Mouse (Mus musculus) forebrain, embryonic 14.5 days (tissue): ENCODE results near the gene Aqp11. TPM values are rescaled to one million over a fixed set of nuclear protein-coding genes. Genes with fewer than 3 reads are reported as not detected.

ENCODE experiments used
- ATAC-seq: fragments of 200-750 bp; cut with Nextera tagmentation; 2 replicates; pipeline ENCODE4 v1.8.0; 2017; ENCODE audit warnings: mild to moderate bottlenecking, moderate library complexity
- DNase-seq: peaks from one replicate; pipeline ENCODE4 v3.0.0-alpha.2; 2015; ENCODE audit warnings: low spot score
- H3K27ac ChIP-seq: fragments of 300-500 bp; sonication (generic); 2 replicates; pipeline ENCODE4 v1.5.1; 2014; ENCODE audit warnings: low read depth, mild to moderate bottlenecking, control low read depth, low read length, moderate library complexity
- H3K27me3 ChIP-seq: fragments of 300-500 bp; sonication (generic); replicated peaks from 2 replicates; pipeline ENCODE4 v1.6.1; 2014; ENCODE audit warnings: low read length, control low read depth, mixed read lengths; ENCODE audit not compliant: control insufficient read depth, insufficient read depth
- H3K36me3 ChIP-seq: fragments of 300-500 bp; sonication (generic); 2 replicates; pipeline ENCODE4 v1.6.1; 2014; ENCODE audit warnings: low read length, control low read depth; ENCODE audit not compliant: control insufficient read depth, insufficient read depth
- H3K4me1 ChIP-seq: fragments of 300-500 bp; sonication (generic); 2 replicates; pipeline ENCODE4 v1.6.1; 2014; ENCODE audit warnings: antibody characterized with exemption, low read length, control low read depth; ENCODE audit not compliant: control insufficient read depth, insufficient read depth
- H3K4me2 ChIP-seq: fragments of 300-500 bp; sonication (generic); 2 replicates; pipeline ENCODE4 v1.6.1; 2014; ENCODE audit warnings: mild to moderate bottlenecking, control low read depth, low read length
- H3K4me3 ChIP-seq: fragments of 300-500 bp; sonication (generic); 2 replicates; pipeline ENCODE4 v1.5.1; 2014; ENCODE audit warnings: low read depth, low read length, control low read depth
- H3K9ac ChIP-seq: fragments of 300-500 bp; sonication (generic); 2 replicates; pipeline ENCODE4 v1.6.1; 2014; ENCODE audit warnings: mild to moderate bottlenecking, low read length, control low read depth, moderate library complexity
- H3K9me3 ChIP-seq: fragments of 300-500 bp; sonication (generic); replicated peaks from 2 replicates; pipeline ENCODE4 v1.6.1; 2016; ENCODE audit warnings: low read length, control low read depth, mixed read lengths; ENCODE audit not compliant: control insufficient read depth
- WGBS: fragments of 180-500 bp; shearing (Covaris S2); extraction: QIAGEN DNeasy Blood & Tissue Kit; methylation state at CpG from one replicate; pipeline ENCODE4 v1.1.7; 2014; 5-methylcytosine and 5-hydroxymethylcytosine counted together
- polyA plus RNA-seq: library from polyadenylated mRNA; unstranded; fragments of >200 nt; fragmentation: Nextera tagmentation; extraction: Ambion mirVana; gene quantifications from 2 replicates; pipeline ENCODE4 v1.2.1, GENCODE M21; 2014

Gene Aqp11
- polyA plus RNA-seq, 1 experiment from 2014 or later = 9.3 TPM

DNA sequence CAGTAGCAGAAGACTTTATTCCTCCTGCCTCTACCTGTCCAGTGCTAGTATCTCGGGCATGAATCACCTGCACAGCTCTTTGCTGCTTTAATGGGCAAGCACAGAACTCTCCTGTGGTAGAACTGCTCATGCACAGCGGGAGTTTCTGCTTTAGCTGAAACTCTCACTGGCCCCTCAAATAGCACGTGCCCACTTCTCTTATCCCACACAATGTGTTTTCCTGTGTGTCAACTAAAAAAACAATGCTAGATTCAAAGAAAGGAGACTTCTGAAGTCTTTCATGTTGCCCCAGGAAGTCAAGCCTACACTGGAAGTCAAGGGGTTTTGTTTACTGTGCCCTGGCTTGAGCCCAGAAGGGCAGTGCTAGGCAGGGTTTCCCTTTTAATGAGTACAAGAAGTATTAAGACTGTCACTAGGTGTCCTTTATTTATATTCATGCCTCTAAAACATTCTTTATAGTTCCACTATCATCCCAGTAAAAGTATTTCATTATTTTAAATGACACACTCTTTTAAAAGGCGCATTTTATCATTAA is 2.1 kb downstream of the Aqp11 start:
- Histone ChIP-seq H3K4me3 (no peak overlapping the region), H3K4me2 (no peak overlapping the region), H3K27me3 (no peaks in the 10 kb centered on the region), H3K36me3 (no peaks in the 10 kb centered on the region), H3K4me1 (peaks cover 3% of the 10 kb centered on the region; the same call in 1 of the 2 replicates), H3K9ac (no peak overlapping the region), H3K27ac (no peak overlapping the region), H3K9me3 (no peaks in the 10 kb centered on the region)
- 21% methylated on average over 4 of the region's 4 CpGs for WGBS
- ATAC-seq (no peak), DNase-seq (no peak)

DNA sequence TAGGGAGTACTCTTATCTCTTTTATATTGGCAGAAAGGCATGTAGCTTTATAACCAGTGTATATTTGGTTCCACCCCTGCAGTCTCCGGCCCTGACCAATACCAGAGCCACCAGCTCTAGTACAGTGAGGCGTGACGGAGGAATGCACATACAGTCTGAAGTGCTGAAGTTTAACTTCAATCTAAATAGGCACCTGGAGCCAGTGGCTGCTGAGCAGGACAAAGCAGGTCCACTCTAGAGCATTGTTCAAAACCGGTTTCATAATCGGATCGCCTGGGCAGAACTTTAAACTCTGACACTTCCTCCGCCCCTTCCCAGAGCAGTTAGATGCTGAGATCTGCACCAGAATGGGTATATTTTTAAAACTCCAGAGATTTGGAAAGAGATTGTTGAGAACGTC is 3.1 kb downstream of the Aqp11 start:
- no peak overlapping the region for H3K9ac ChIP-seq
- H3K9me3 ChIP-seq = no peaks in the 10 kb centered on the region
- H3K27me3 ChIP-seq = no peaks in the 10 kb centered on the region
- no peak overlapping the region for H3K4me3 ChIP-seq
- H3K4me1 ChIP-seq = peaks cover 3% of the 10 kb centered on the region; the same call in 1 of the 2 replicates
- 76% methylated on average over 8 of the region's 8 CpGs for WGBS
- H3K36me3 ChIP-seq = no peaks in the 10 kb centered on the region
- H3K27ac ChIP-seq = no peak overlapping the region
- H3K4me2 ChIP-seq = no peak overlapping the region
- ATAC-seq = no peak
- DNase-seq = no peak

DNA sequence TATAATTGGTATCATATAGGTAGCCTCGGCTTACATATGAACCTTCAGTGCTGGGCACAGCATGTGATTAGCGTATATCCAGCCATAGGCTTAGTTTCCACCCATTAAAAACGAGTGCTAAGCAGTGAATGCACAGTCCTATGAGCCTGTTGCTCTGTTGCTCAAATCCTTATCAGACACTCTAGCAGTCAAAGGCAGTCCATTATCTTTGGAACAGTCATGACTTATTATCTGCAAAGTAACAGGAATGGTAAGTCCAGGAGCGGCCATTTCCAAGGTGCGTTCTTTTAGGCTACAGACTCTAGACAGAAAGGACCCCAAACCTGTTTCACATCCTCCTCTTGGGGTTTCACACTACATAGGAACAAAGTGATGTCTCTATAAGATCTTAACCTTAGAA is 4.5 kb downstream of the Aqp11 start:
- ATAC-seq (no peak), DNase-seq (no peak)
- H3K36me3 ChIP-seq = no peaks in the 10 kb centered on the region
- H3K4me1 ChIP-seq = peaks cover 3% of the 10 kb centered on the region; the same call in 1 of the 2 replicates
- H3K27ac ChIP-seq = no peak overlapping the region
- H3K27me3 ChIP-seq = no peaks in the 10 kb centered on the region
- WGBS = 93% methylated on average over 5 of the region's 5 CpGs
- no peak overlapping the region for H3K9ac ChIP-seq
- H3K9me3 ChIP-seq = no peaks in the 10 kb centered on the region
- no peak overlapping the region for H3K4me2 ChIP-seq
- no peak overlapping the region for H3K4me3 ChIP-seq

- H3K9me3 ChIP-seq = no peaks in the 10 kb centered on the region
- no peak overlapping the region for H3K4me3 ChIP-seq
- ATAC-seq (no peak), DNase-seq (no peak)
- H3K27me3 ChIP-seq = no peaks in the 10 kb centered on the region
- no peaks in the 10 kb centered on the region for H3K4me1 ChIP-seq
- no peak overlapping the region for H3K27ac ChIP-seq
- 40% methylated on average over 3 of the region's 3 CpGs for whole genome bisulfite sequencing
- no peak overlapping the region for H3K4me2 ChIP-seq
- peaks cover 9% of the 10 kb centered on the region; the same call in 1 of the 2 replicates for H3K36me3 ChIP-seq
- H3K9ac ChIP-seq = no peak overlapping the region
Measured at GRCm38 (mm10) chr7:97730427-97730826, 7.7 kb downstream of the Aqp11 start.

DNA sequence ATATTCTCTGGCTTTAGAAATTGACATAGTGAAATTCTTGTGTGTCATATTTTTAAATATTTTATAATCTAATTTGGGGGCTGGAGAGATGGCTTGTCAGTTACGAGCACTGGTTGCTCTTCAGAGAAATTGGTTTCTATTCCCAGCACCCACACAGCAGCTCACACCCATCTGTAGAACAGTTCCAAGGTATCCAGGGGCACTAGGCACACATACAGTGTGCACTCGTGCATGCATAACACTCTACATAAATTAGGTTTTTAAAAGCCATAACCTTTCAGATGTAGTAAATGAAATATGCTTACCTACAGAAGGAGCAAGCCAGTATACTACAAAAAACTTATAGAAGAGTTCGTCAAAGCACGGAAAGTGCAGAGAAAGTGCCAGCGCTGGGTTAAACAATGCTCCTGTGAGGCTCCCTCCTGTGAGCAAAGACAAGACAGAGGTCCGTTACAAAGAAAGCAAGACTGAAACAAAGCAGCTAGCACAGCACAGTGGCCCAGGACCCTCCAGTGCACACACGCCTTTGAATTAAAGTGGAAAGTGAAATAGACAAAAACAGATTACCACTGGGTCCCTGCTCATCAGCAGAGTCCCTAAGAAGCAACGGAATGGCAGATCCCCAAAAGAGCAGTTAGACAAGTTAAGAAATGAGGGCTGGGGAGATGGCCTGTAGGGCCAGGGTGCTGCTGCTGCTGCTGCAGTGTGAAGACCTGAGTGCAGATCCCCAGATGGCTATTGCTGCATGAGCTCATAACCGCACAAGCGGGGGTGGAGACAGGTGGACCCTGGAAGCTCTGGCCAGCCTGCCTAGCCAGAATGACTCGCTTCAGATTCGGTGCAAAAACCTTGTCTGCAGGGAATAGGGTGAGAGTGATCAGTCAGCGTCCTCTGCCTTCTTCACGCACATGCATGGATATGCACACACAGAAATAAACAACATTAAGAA is 9.1 kb downstream of the Aqp11 start:
- Histone ChIP-seq H3K36me3 (peaks cover 17% of the 10 kb centered on the region; the same call in 1 of the 2 replicates), H3K9ac (no peak overlapping the region), H3K27ac (no peak overlapping the region), H3K9me3 (no peaks in the 10 kb centered on the region), H3K4me2 (no peak overlapping the region), H3K4me3 (no peak overlapping the region), H3K27me3 (no peaks in the 10 kb centered on the region), H3K4me1 (no peaks in the 10 kb centered on the region)
- WGBS = 24% methylated on average over 14 of the region's 14 CpGs
- DNase-seq (no peak), ATAC-seq (no peak)

GRCm38 (mm10) chr7:97726778-97727177 is 11.3 kb downstream of the Aqp11 start:
- H3K27me3 ChIP-seq = no peaks in the 10 kb centered on the region
- WGBS = 73% methylated on average over 7 of the region's 7 CpGs
- ATAC-seq = no peak
- H3K4me2 ChIP-seq = no peak overlapping the region
- H3K9me3 ChIP-seq = no peaks in the 10 kb centered on the region
- H3K4me3 ChIP-seq = no peak overlapping the region
- peaks cover 20% of the 10 kb centered on the region; the same call in 1 of the 2 replicates for H3K36me3 ChIP-seq
- no peak overlapping the region for H3K9ac ChIP-seq
- DNase-seq = no peak
- no peak overlapping the region for H3K27ac ChIP-seq
- no peaks in the 10 kb centered on the region for H3K4me1 ChIP-seq

DNA sequence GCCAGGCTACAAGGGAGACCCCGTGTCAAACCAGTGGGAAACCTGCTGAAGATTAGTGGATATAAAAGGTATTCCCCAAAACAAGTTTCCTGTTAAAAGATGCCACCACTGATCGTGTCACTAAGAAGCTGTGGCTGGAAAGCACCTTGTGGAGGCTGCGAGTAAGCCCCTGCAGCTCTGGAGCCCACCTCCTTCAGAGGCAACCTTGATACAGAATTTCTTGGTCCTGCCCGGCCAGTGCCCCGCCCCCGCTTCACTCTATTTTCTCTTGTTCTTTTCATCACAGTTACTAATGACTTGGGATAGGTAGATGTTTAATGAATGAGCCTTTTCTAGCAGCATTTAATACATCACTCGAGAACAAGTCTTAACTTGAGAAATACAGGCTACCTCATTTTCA is 12.0 kb downstream of the Aqp11 start:
- H3K9me3 ChIP-seq = no peaks in the 10 kb centered on the region
- H3K4me2 ChIP-seq = no peak overlapping the region
- H3K4me1 ChIP-seq = no peaks in the 10 kb centered on the region
- DNase-seq (no peak), ATAC-seq (no peak)
- H3K27me3 ChIP-seq = no peaks in the 10 kb centered on the region
- H3K9ac ChIP-seq = no peak overlapping the region
- WGBS = 70% methylated on average over 7 of the region's 7 CpGs
- no peak overlapping the region for H3K4me3 ChIP-seq
- no peak overlapping the region for H3K27ac ChIP-seq
- peaks cover 20% of the 10 kb centered on the region for H3K36me3 ChIP-seq

DNA sequence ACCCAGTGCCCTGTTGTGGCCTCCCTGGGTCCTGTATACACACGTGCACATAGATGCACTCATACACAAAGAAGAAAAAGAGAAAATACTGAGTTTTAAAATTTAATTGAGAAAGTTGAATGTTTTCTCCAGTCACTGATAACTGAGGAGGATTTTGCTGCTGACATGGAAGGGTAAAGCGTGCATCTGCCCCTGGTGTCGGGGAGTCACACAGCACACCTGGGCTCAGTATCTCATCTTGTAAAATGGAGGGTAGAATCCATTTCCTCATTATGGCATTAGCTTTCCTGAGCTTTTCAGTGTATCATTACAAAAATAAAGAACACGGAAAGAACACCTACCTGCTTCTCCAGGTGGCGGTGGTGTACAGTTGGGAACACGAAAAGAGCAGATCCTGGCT is 12.7 kb downstream of the Aqp11 start:
- H3K27ac ChIP-seq = no peak overlapping the region
- DNase-seq = no peak
- no peak overlapping the region for H3K4me2 ChIP-seq
- WGBS = 97% methylated on average over 6 of the region's 6 CpGs
- H3K9me3 ChIP-seq = no peaks in the 10 kb centered on the region
- peaks cover 27% of the 10 kb centered on the region for H3K36me3 ChIP-seq
- no peaks in the 10 kb centered on the region for H3K27me3 ChIP-seq
- H3K4me3 ChIP-seq = no peak overlapping the region
- no peaks in the 10 kb centered on the region for H3K4me1 ChIP-seq
- no peak for ATAC-seq
- H3K9ac ChIP-seq = no peak overlapping the region
